Mouse (Mus musculus) stomach, embryonic 14.5 days (tissue): ENCODE measurements around the gene Gm42878. TPM values are rescaled to one million over a fixed set of nuclear protein-coding genes. Genes with fewer than 3 reads are reported as not detected.
"Not testable (repeated sequence)": the region's sequence is repeated elsewhere in the genome, so short reads cannot be mapped to it uniquely, and the experiment has no call there.

Source experiments
- ATAC-seq: fragments of 200-750 bp; cut with Nextera tagmentation; 2 replicates; pipeline ENCODE4 v1.8.0; 2017; ENCODE audit warnings: low read depth, moderate TSS enrichment; ENCODE audit not compliant: insufficient number of reproducible peaks, insufficient read depth, low FRiP score
- H3K27ac ChIP-seq: fragments of 300-500 bp; sonication (generic); 2 replicates; pipeline ENCODE4 v1.5.1; 2014; ENCODE audit warnings: mild to moderate bottlenecking, low read length, moderate library complexity, mixed read lengths
- H3K27me3 ChIP-seq: fragments of 300-500 bp; sonication (generic); 2 replicates; pipeline ENCODE4 v1.6.1; 2014; ENCODE audit warnings: low read length, control low read depth, mixed read lengths; ENCODE audit not compliant: control insufficient read depth, insufficient read depth
- H3K36me3 ChIP-seq: fragments of 300-500 bp; sonication (generic); 2 replicates; pipeline ENCODE4 v1.6.1; 2014; ENCODE audit warnings: mild to moderate bottlenecking, control low read depth, low read length, moderate library complexity, mixed read lengths; ENCODE audit not compliant: control insufficient read depth, insufficient read depth
- H3K4me1 ChIP-seq: fragments of 300-500 bp; sonication (generic); 2 replicates; pipeline ENCODE4 v1.6.1; 2014; ENCODE audit warnings: low read length, control low read depth, mixed read lengths; ENCODE audit not compliant: control insufficient read depth, insufficient read depth
- H3K4me2 ChIP-seq: fragments of 300-500 bp; sonication (generic); replicated peaks from 2 replicates; pipeline ENCODE4 v1.6.1; 2014; ENCODE audit warnings: low read depth, low read length, control low read depth
- H3K4me3 ChIP-seq: fragments of 300-500 bp; sonication (generic); 2 replicates; pipeline ENCODE4 v1.5.1; 2014; ENCODE audit warnings: low read depth, low read length, control low read depth
- H3K9ac ChIP-seq: fragments of 300-500 bp; sonication (generic); replicated peaks from 2 replicates; pipeline ENCODE4 v1.6.1; 2014; ENCODE audit warnings: low read depth, mild to moderate bottlenecking, control low read depth, low read length, moderate library complexity, mixed read lengths
- H3K9me3 ChIP-seq: fragments of 300-500 bp; sonication (generic); 2 replicates; pipeline ENCODE4 v1.6.1; 2016; ENCODE audit warnings: low read depth, low read length, control low read depth; ENCODE audit not compliant: control insufficient read depth
- WGBS: fragments of 180-500 bp; shearing (Covaris S2); extraction: QIAGEN DNeasy Blood & Tissue Kit; methylation state at CpG from one replicate; pipeline ENCODE4 v1.1.7; 2014; 5-methylcytosine and 5-hydroxymethylcytosine counted together
- polyA plus RNA-seq: library from polyadenylated mRNA; unstranded; fragments of >200 nt; fragmentation: Nextera tagmentation; extraction: Ambion mirVana; gene quantifications from 2 replicates; pipeline ENCODE4 v1.2.1, GENCODE M21; 2014

Gm42878 gene
- polyA plus RNA-seq, 1 experiment from 2014 or later = 0.87 TPM

GRCm38 (mm10) chr5:121526961-121527360 lies 18.3 kb downstream of the Gm42878 start:
- Histone ChIP-seq H3K36me3 (peaks cover 68% of the 10 kb centered on the region), H3K9ac (no peak overlapping the region), H3K27ac (no peak overlapping the region), H3K9me3 (no peaks in the 10 kb centered on the region), H3K27me3 (no peaks in the 10 kb centered on the region), H3K4me3 (no peak overlapping the region), H3K4me1 (no peaks in the 10 kb centered on the region), H3K4me2 (no peak overlapping the region)
- 80% methylated on average over 8 of the region's 8 CpGs for whole genome bisulfite sequencing
- ATAC-seq = no peak

DNA sequence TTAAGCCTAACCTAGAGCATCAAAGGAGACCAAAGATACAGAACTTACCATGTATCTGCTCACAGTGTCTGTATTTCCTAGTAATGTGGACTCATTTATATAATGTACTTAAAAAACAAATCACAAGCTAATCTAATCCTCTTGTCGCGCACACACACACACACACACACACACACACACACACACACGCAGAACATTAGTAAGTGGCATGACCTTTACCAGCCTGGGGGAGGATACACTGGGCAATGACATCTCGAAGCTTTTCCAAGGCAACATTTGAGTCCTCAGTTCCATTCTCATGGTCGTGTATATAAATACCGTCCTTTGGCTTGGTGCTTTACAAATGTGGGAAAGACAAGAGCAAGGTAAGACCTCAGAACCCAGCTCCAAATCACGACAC lies 18.8 kb downstream of the Gm42878 start:
- H3K36me3 ChIP-seq = peaks cover 63% of the 10 kb centered on the region
- no peak for ATAC-seq
- H3K4me3 ChIP-seq = no peak overlapping the region
- H3K4me2 ChIP-seq = no peak overlapping the region
- no peak overlapping the region for H3K9ac ChIP-seq
- H3K9me3 ChIP-seq = no peaks in the 10 kb centered on the region
- no peak overlapping the region for H3K27ac ChIP-seq
- no peaks in the 10 kb centered on the region for H3K4me1 ChIP-seq
- no peaks in the 10 kb centered on the region for H3K27me3 ChIP-seq
- WGBS = 83% methylated on average over 7 of the region's 7 CpGs

GRCm38 (mm10) chr5:121525774-121526450 lies 19.4 kb downstream of the Gm42878 start:
- no peaks in the 10 kb centered on the region for H3K4me1 ChIP-seq
- H3K27me3 ChIP-seq = no peaks in the 10 kb centered on the region
- H3K27ac ChIP-seq = no peak overlapping the region
- 77% methylated on average over 14 of the region's 14 CpGs for WGBS
- H3K9me3 ChIP-seq = no peaks in the 10 kb centered on the region
- H3K4me2 ChIP-seq = no peak overlapping the region
- ATAC-seq = no peak
- no peak overlapping the region for H3K4me3 ChIP-seq
- no peak overlapping the region for H3K9ac ChIP-seq
- peaks cover 62% of the 10 kb centered on the region for H3K36me3 ChIP-seq

- not testable (repeated sequence) for H3K4me3 ChIP-seq, H3K27ac ChIP-seq, H3K9ac ChIP-seq, H3K4me2 ChIP-seq, H3K4me1 ChIP-seq, H3K9me3 ChIP-seq, H3K27me3 ChIP-seq, ATAC-seq
- H3K36me3 ChIP-seq = peaks cover 24% of the 10 kb centered on the region
- WGBS = 90% methylated on average over 10 of the region's 17 CpGs
Observed at GRCm38 (mm10) chr5:121519758-121520157, 25.5 kb downstream of the Gm42878 start.

DNA sequence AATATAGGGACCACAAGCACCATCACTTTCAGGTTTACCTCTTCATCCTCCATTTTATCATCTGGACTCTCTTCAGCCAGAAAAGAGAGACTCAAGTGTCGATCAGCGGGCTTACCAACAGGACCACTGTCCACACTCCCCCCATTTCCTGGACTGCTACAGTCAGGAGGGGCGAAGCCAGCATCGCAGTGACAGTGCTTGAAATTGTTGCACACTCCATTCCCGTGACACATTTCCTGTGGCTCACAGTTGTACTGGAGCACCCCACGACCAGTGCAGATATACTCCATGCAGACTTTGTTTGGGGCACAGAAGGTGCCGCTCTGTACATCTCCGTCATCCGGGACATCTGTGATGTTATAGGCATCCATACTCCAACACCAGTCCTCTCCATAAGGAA lies 26.3 kb downstream of the Gm42878 start:
- ATAC-seq = no peak
- Histone ChIP-seq H3K27me3 (no peaks in the 10 kb centered on the region), H3K4me3 (no peak overlapping the region), H3K4me2 (no peak overlapping the region), H3K9ac (no peak overlapping the region), H3K27ac (no peak overlapping the region), H3K4me1 (no peaks in the 10 kb centered on the region), H3K36me3 (peaks cover 18% of the 10 kb centered on the region), H3K9me3 (no peaks in the 10 kb centered on the region)
- WGBS = 94% methylated on average over 9 of the region's 9 CpGs

- Histone ChIP-seq H3K9ac (no peak overlapping the region), H3K27ac (no peak overlapping the region), H3K4me3 (no peak overlapping the region), H3K36me3 (no peaks in the 10 kb centered on the region), H3K4me2 (no peak overlapping the region), H3K9me3 (no peaks in the 10 kb centered on the region), H3K4me1 (no peaks in the 10 kb centered on the region), H3K27me3 (no peaks in the 10 kb centered on the region)
- 74% methylated on average over 7 of the region's 7 CpGs for WGBS
- no peak for ATAC-seq
Observed at GRCm38 (mm10) chr5:121510009-121510408, 35.3 kb downstream of the Gm42878 start.

- Histone ChIP-seq H3K9ac (no peak overlapping the region), H3K4me1 (no peaks in the 10 kb centered on the region), H3K27ac (no peak overlapping the region), H3K4me2 (no peak overlapping the region), H3K4me3 (no peak overlapping the region), H3K9me3 (no peaks in the 10 kb centered on the region), H3K36me3 (no peaks in the 10 kb centered on the region), H3K27me3 (no peaks in the 10 kb centered on the region)
- 71% methylated on average over 1 of the region's 1 CpGs for WGBS
- ATAC-seq = no peak
Observed at GRCm38 (mm10) chr5:121506846-121507245, 38.4 kb downstream of the Gm42878 start.

DNA sequence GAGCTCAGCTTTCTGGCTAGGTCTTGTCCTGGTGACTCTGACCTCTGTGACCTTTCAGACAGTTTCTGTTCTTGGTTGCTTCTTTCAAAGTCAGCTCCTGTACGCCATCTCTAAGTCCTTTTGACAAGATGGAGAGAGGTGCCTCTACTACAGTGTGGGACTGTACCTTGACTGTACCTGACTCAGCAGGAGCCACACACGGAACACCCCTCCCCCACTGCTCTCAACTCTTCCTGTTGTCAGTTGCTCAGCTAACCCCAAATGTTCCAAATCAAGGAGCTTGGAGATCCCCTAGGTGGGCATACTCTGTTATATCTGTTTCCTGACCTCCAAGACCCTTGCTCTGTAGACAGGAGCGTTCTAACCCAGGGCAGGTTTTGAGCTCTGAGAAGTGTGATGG lies 42.1 kb downstream of the Gm42878 start, which contains the start of gene Adam1b:
Gene Adam1b (minus strand): TSS at position 205 of the 400 bp plus-strand sequence.
- Histone ChIP-seq H3K36me3 (no peaks in the 10 kb centered on the region), H3K27ac (no peak within 1 kb of the TSS), H3K9me3 (no peaks in the 10 kb centered on the region), H3K4me2 (no peak within 1 kb of the TSS), H3K4me1 (no peaks in the 10 kb centered on the region), H3K4me3 (no peak within 1 kb of the TSS), H3K27me3 (no peaks in the 10 kb centered on the region), H3K9ac (no peak within 1 kb of the TSS)
- no peak for ATAC-seq
- WGBS = 65% methylated on average over 3 of the region's 3 CpGs

- not testable (repeated sequence) for H3K4me3 ChIP-seq, H3K27ac ChIP-seq, H3K4me1 ChIP-seq, H3K27me3 ChIP-seq, ATAC-seq, H3K9ac ChIP-seq, H3K4me2 ChIP-seq, H3K36me3 ChIP-seq, H3K9me3 ChIP-seq
- 72% methylated on average over 11 of the region's 17 CpGs for WGBS
Observed at GRCm38 (mm10) chr5:121501424-121501996, 43.8 kb downstream of the Gm42878 start.
